Mouse (Mus musculus) G1E (cell line): ENCODE results near the gene Ift43. TPM values are rescaled to one million over a fixed set of nuclear protein-coding genes. Genes with fewer than 3 reads are reported as not detected.

Experiments
- ATAC-seq: 2 replicates; pipeline ENCODE4 v1.8.0; 2016; ENCODE audit warnings: mild to moderate bottlenecking; ENCODE audit not compliant: insufficient number of reproducible peaks, poor library complexity, low FRiP score, severe bottlenecking; ENCODE audit errors: extremely low read depth
- DNase-seq: peaks from one replicate; pipeline ENCODE4 v3.0.0; 2012; ENCODE audit warnings: low spot score
- H3K27me3 ChIP-seq: 2 replicates; pipeline ENCODE4 v1.6.1; 2012; ENCODE audit warnings: mild to moderate bottlenecking, low read length, inconsistent platforms; ENCODE audit not compliant: insufficient read depth
- H3K36me3 ChIP-seq: replicated peaks from 2 replicates; pipeline ENCODE3; 2012; ENCODE audit warnings: mild to moderate bottlenecking, inconsistent platforms
- H3K4me1 ChIP-seq: 2 replicates; pipeline ENCODE4 v1.6.1; 2012; ENCODE audit warnings: low read depth, low read length, inconsistent platforms, mixed read lengths; ENCODE audit not compliant: insufficient read depth
- H3K4me3 ChIP-seq: 2 replicates; pipeline ENCODE4 v1.5.1; 2012; ENCODE audit warnings: low read depth, mild to moderate bottlenecking, inconsistent platforms, low read length, moderate library complexity, mixed read lengths
- H3K9me3 ChIP-seq: replicated peaks from 2 replicates; pipeline ENCODE4 v1.6.1; 2012; ENCODE audit warnings: inconsistent platforms
- CTCF ChIP-seq: IDR thresholded peaks from 2 replicates; pipeline ENCODE4 v1.5.1; 2012; ENCODE audit warnings: low read depth, low read length, inconsistent platforms, mixed read lengths
- GATA1 ChIP-seq: IDR thresholded peaks from 2 replicates; pipeline ENCODE4 v1.6.1; 2012; ENCODE audit warnings: borderline replicate concordance, low read length, inconsistent platforms, mixed read lengths
- GATA2 ChIP-seq: IDR thresholded peaks from 2 replicates; pipeline ENCODE4 v1.6.1; 2012; ENCODE audit warnings: low read depth, low read length, inconsistent platforms, borderline replicate concordance
- POLR2AphosphoS5 ChIP-seq: IDR thresholded peaks from 2 replicates; pipeline ENCODE4 v1.6.1; 2012; ENCODE audit warnings: low read depth, low read length, inconsistent platforms; ENCODE audit not compliant: insufficient replicate concordance
- TAL1 ChIP-seq: conservative IDR thresholded peaks from 2 replicates; pipeline ENCODE4 v1.6.1; 2012; ENCODE audit warnings: low read depth, low read length, inconsistent platforms, mixed read lengths
- polyA plus RNA-seq: library from polyadenylated mRNA; stranded (reverse); fragments of >175 nt; gene quantifications from 2 replicates; pipeline ENCODE4 v1.2.3, GENCODE M21; 2012
- total RNA-seq, 2 experiments: library from RNA; stranded (forward) in 1 of 2; stranded (reverse) in 1 of 2; fragments of 200-1000 nt in 1 of 2; fragments of >200 nt in 1 of 2; fragmentation: Nextera tagmentation in 1 of 2; gene quantifications; 2 replicates each; pipeline ENCODE4 v1.2.3; 2014 to 2017

Gene Ift43
- total and polyA plus RNA-seq, 3 experiments: 0.09 to 0.93 TPM; not detected in 1

DNA sequence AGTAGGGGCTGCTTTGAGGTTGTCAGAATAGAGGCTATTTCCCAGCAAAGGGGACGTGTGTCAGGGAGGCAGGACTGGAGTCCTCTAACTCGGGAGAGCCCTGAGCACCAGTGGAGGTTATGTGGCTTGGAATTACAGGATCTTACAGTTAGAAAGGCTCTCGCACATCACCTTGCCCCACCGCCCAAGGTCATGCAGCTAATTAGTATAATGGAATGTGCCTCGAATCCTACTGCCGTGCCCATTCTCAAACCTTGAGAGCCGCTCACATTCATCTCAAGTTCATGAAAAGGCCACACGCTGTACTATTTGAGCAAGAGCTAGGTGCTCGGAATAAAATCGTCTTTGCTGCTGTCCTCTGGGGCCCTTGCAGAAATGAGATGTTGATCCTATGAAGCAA, 47.4 kb downstream of the Ift43 start:
- no peaks in the 10 kb centered on the region for H3K9me3 ChIP-seq
- no peak overlapping the region for H3K4me3 ChIP-seq
- H3K4me1 ChIP-seq: no peaks in the 10 kb centered on the region
- DNase-seq: no peak
- ATAC-seq: no peak
- peaks cover 22% of the 10 kb centered on the region for H3K27me3 ChIP-seq
- H3K36me3 ChIP-seq: no peaks in the 10 kb centered on the region
- no peak for TF ChIP-seq GATA1
- TF ChIP-seq TAL1: no peak
- TF ChIP-seq CTCF: no peak
- TF ChIP-seq GATA2: no peak
- no peak for TF ChIP-seq POLR2AphosphoS5

DNA sequence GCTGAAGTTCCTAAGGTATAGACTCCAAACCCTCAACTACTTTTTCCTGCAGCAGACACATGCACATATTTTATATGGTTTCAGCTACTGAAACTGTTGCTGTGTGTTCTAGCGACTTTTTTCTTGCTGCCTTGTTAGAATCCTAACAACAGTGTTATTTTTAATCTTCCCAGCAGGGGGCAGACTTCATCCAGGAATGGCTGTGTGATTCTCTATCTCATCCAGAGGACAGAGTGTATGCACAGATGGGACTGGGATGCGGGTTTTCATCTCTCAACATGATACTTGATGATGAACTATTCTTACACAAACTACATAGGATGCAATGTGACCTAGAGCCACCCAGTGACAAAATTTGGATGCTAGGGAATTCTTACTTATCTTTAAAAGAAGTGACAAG, 50.5 kb downstream of the Ift43 start:
- Histone ChIP-seq H3K4me1 (no peaks in the 10 kb centered on the region), H3K4me3 (no peak overlapping the region), H3K36me3 (no peaks in the 10 kb centered on the region), H3K9me3 (peaks cover 6% of the 10 kb centered on the region), H3K27me3 (peaks cover 22% of the 10 kb centered on the region)
- ATAC-seq (no peak), DNase-seq (peak; percentile 51)
- no peak for TF ChIP-seq POLR2AphosphoS5
- peak; percentile 52; the same call in 1 of the 2 replicates for TF ChIP-seq CTCF
- no peak for TF ChIP-seq GATA2
- no peak for TF ChIP-seq TAL1

DNA sequence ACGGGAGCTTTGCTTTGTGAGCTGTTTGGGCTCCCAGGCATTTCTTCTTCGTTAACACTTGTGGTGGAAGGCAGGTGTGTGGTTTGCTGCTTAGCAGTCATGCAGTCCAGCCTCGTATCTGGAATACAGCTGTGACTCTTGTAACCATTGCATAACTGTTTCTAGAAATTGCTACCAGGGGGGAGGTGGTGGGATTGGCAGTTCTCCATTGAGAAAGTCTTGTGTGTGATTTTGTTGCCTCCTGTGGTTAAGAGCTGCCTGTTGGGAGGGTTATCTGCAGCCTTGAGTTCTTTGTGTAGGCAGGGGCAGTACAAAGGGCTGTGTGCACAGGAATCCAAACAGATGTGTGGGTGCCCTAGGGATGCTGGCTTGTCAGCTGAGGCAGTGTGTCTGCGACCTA, 53.4 kb downstream of the Ift43 start:
- Histone ChIP-seq H3K4me3 (no peak overlapping the region), H3K4me1 (no peaks in the 10 kb centered on the region), H3K9me3 (peaks cover 13% of the 10 kb centered on the region), H3K36me3 (no peaks in the 10 kb centered on the region), H3K27me3 (peaks cover 11% of the 10 kb centered on the region)
- ATAC-seq: no peak
- no peak for DNase-seq
- TF ChIP-seq CTCF (no peak), POLR2AphosphoS5 (no peak), GATA2 (no peak), TAL1 (no peak), GATA1 (no peak)

DNA sequence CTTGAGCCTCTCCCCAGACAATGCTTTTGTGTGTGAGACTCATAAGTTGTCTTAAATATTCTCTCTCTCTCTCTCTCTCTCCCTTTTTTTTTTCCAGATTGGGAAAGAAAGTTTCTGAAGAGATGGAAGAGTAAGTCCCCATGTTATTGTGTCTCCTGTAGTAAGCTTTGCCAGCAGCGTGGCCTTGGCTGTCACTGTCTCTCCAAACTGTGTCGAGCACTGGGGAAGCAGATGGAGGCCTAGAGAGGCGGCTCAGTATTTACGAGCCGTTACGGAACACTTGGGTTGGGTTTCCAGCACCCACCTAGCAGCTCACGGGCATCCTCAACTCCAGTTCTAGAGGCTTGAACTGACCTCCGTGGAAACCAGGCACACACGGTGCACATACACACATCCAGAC, 56.4 kb downstream of the Ift43 start:
- no peak for DNase-seq
- H3K4me3 ChIP-seq: no peak overlapping the region
- H3K9me3 ChIP-seq: peaks cover 13% of the 10 kb centered on the region
- TF ChIP-seq GATA1: no peak
- no peak for TF ChIP-seq CTCF
- no peak for TF ChIP-seq GATA2
- no peak for TF ChIP-seq POLR2AphosphoS5
- TF ChIP-seq TAL1: no peak
- H3K27me3 ChIP-seq: no peaks in the 10 kb centered on the region; the same call in 1 of the 2 replicates
- H3K36me3 ChIP-seq: no peaks in the 10 kb centered on the region
- H3K4me1 ChIP-seq: no peaks in the 10 kb centered on the region
- ATAC-seq: no peak

DNA sequence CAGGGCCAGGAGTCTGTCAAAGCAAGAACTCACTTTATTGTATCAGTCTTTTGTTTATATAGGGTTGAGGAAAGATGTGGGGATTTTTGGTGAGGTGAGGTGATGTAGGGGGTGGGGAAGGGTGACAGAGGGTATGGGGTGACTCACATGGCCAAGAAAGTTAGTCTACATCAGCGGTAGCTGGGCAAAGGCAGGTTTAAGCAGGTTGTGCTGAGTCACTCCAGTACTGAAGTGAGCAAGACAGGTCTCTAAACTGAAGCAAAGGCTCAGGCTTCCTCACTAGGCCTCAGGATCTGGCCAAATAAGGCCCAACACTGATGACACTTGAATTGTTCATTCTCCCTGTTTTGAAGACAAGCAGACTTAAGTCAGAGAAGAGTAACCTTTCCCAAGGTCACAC, 60.0 kb downstream of the Ift43 start:
- Histone ChIP-seq H3K4me3 (no peak overlapping the region), H3K27me3 (no peaks in the 10 kb centered on the region), H3K36me3 (no peaks in the 10 kb centered on the region), H3K4me1 (no peaks in the 10 kb centered on the region), H3K9me3 (peaks cover 9% of the 10 kb centered on the region)
- DNase-seq (no peak), ATAC-seq (no peak)
- TF ChIP-seq GATA1: no peak
- TF ChIP-seq TAL1: no peak
- TF ChIP-seq GATA2: no peak
- TF ChIP-seq CTCF: no peak
- no peak for TF ChIP-seq POLR2AphosphoS5

- Histone ChIP-seq H3K27me3 (peaks cover 7% of the 10 kb centered on the region), H3K4me1 (no peaks in the 10 kb centered on the region), H3K4me3 (no peak overlapping the region), H3K9me3 (no peaks in the 10 kb centered on the region), H3K36me3 (no peaks in the 10 kb centered on the region)
- ATAC-seq (no peak), DNase-seq (no peak)
- no peak for TF ChIP-seq GATA1
- no peak for TF ChIP-seq GATA2
- no peak for TF ChIP-seq TAL1
- no peak for TF ChIP-seq POLR2AphosphoS5
- no peak for TF ChIP-seq CTCF
Observed at GRCm38 (mm10) chr12:86146246-86146645, 63.9 kb downstream of the Ift43 start.

- no peak for DNase-seq
- no peak for ATAC-seq
- H3K27me3 ChIP-seq: peaks cover 10% of the 10 kb centered on the region
- H3K4me1 ChIP-seq: no peaks in the 10 kb centered on the region
- no peaks in the 10 kb centered on the region for H3K9me3 ChIP-seq
- H3K36me3 ChIP-seq: no peaks in the 10 kb centered on the region
- TF ChIP-seq TAL1 (no peak), POLR2AphosphoS5 (no peak), CTCF (no peak)
- H3K4me3 ChIP-seq: no peak overlapping the region
Observed at GRCm38 (mm10) chr12:86148271-86148670, 65.9 kb downstream of the Ift43 start.
